Mouse (Mus musculus): Measurements from ENCODE around the gene Numbl.

GRCm38 (mm10) chr7:27228865-27229264 lies 29.4 kb upstream of the Numbl start:
- TF ChIP-seq CTCF (conservative IDR thresholded peaks at IDR 0.05; ENCODE audit: insufficient read depth, insufficient read length, low read depth, low read length) (no peak), POLR2A (IDR thresholded peaks at IDR 0.05; ENCODE audit: low read depth, low read length) (no peak)
